Mouse (Mus musculus): ENCODE results near the gene Trappc12.

The Trappc12 gene

DNA sequence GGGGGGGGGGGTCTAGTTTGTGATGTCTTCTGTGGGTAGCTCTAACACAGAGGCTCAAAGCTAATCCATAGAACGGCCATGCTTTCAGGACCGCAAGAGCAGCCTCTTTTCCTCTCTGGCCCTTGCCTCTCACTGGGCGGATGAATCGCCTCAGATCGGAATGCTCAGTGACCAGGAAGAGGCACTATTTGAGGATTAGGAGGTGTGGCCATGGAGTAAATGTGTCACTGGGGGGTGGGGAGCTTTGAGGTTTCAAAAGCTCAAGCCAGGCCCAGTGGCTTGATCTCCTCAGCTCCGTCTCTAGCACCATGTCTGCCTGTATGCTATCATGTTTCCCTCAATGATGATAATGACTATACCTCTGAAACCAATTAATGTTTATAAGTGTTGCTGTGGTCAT is 61.3 kb downstream of the Trappc12 start:
- DNase-seq (ENCODE audit: low spot score in 2 of 2), result no peak

DNA sequence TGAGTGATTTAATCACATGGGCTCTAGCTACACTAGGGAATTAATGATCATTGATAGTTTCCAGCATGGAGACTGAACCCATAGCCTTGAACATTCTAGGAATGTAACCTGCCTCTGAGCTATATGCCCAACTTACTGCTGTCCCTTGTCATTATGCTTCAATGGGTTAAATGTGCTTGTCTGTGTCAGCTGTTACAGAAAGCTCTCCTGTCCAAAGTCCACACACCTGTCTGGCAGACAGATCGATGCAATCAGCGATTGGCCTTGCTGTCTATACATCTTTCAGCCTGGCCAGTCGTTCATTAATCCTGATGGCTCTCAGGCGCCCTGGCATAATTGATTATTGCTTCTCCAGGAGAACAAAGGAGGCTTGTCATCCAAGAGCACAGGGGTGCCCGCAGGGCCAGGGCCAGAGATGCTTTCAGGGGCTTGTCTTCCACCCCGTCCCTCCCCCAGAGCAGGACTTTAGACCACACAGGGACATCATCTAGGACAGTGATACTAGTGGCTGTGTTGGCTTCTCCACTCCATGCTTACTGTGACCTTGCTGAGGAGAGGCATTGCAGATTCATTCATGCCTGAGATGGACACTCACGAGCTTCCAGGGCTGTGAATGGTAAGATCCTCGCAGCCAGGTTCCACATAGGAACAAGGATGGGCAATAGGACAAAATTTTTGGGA is 63.9 kb downstream of the Trappc12 start:
- no peak for DNase-seq (ENCODE audit: low spot score in 2 of 2)

DNA sequence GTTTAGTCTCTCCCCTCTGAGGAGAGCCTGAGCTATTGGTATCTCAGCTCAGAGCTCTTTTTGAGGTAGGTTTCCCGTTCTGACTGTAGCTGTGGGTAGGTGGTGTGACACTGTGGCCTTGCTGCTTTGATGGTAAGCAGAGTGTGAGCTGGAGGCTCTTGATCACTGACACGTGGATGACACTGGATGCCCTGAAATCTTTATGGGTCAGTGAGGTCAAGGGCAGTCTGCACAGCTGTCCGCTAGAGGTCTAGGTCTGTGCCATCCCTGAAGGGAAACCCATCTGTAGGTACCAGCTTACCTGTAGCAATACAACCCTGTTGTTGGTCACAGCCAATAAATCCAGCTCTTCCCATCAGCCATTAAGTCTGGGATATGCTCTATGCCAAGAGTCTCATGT is 64.5 kb downstream of the Trappc12 start:
- no peak for DNase-seq (ENCODE audit: low spot score in 2 of 2)

DNA sequence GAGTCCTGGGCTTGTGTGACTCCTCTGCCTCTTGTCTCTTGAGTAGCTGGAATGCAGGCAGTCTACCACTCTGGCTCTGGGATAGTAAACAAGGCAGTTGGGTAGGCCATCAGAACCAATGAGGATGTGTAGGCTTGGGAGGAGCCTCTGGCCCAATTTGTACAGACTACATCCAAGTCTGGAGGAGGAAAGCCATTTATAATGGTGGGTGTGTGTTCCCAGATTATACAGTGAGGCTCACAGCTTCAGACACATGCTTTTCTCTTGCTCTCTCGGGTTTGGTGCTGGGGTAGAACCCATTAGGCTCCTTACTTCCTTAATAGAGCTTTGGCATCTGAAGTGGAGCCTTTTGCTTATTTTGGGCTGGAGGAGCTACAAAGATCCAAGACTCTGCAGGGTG is 65.6 kb downstream of the Trappc12 start:
- no peak for DNase-seq (ENCODE audit: low spot score in 2 of 2)

DNA sequence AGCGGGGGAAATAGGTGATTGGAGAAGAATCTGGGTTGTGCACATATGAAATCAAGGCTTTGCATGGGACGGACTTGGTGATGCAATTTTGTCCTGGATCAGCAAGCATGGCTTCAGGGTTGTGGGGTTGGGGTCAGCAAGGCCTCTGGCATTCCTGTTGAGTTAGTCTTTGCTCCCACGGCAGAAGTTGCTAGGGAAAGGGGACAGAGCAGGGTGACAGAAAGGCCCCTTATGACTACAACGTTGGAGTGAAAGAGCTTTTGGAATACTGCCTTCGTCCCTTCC is 74.4 kb downstream of the Trappc12 start:
- DNase-seq (ENCODE audit: low spot score in 2 of 2), result no peak

DNA sequence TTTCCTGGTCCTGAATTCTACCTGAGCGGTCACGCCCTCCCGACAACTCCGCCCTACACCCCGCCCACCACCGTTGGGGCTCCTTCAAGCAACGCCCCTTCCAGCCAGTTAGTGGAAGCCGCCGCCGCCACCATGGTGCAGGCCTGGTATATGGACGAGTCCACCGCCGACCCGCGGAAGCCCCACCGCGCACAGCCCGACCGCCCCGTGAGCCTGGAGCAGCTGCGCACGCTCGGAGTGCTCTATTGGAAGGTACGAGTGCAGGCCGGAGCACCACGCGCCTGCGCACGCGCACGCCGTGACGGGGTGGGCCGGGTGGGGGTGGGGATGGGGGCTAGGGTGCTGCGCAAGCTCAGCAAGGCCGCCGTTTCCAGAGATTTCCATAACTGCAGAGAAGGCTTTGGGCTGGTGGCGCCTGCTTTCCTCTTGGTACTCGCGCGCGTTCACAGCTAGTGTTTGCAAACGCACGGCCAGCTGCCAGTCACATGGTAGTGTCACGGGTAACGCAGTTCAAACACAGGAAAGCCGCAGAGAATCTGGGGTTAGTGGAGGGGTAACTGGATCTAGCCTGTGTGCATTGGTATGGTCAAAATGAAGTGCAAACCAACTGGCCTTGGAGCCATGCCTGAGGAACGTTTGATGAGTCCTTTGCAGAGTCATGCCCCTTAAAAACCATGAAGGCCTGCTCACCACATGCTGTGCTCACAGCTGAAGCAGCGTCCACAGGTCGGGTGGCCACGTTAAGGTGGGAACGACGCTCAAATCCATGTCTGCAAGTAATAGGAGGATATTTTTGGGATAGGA is 74.9 kb downstream of the Trappc12 start, which contains the start of gene Adi1:
TSS of gene Adi1 (plus strand) at position 111 of the 804 bp plus-strand sequence.
- DNase-seq (ENCODE audit: low spot score in 2 of 2), result peak; percentile 75 to 82

DNA sequence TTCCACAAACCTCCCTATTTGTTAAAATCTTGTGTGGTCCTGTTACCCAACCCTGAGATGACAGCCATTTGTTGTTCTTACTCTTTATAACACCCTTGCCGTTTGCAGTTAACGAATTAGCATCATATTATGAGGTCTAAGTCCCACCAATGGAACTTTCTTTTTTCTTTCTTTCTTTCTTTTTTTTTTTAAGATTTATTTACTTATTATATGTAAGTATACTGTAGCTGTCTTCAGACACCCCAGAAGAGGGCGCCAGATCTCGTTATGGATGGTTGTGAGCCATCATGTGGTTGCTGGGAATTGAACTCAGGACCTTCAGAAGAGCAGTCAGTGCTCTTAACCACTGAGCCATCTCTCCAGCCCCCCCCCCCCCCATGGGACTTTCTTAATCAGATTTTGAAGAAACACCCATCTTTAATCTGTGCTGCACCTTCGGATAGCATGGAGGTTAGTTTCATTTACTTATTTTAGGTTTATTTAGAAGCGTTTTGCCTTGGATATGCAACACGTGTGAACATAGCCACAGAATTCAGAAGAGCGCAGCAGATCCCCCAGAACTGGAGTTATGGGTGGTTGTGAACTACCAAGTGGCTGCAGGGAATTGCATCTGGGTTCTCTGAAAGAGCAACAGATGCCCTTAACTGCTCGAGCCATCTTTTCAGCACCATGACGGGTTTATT is 76.1 kb downstream of the Trappc12 start:
- no peak for DNase-seq (ENCODE audit: low spot score in 2 of 2)

DNA sequence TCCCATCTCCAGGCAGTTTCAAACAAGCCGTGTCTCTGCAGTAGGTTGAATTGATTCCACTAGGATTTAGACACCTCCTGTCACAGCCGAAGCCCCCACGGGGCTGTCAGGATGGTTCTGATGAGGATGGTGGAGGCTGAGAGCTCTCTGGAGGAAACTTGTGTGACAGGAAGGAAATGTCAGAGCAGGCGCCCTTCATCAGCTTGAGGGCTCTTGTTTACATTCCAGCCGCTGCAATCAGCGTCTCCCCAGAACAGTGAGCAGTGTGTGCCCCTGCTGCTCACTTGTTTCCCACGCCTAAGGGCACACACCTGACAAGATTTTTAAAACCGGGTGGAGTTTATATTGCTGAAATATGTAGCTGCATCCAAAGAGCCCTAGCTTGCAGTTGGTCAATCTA is 83.0 kb downstream of the Trappc12 start:
- DNase-seq (ENCODE audit: low spot score in 2 of 2), result no peak

DNA sequence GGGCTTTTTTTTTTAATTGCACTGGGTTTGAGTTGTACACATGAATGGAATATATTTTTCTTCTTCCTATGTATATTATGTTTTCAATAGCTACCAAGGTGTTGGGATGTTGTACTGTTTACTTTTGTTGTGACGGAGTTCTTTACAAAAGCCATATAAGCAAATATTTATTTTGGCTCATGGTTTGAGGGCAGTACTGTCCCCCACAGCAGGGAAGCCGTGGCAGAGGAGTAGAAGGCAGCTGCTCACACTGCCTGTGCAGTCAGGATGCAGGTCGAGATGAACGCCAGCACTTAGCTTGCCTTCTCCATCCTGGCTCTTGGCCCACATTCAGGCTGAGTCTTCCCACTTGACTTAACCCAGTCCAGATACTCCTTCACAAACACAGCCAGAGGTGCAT is 83.5 kb downstream of the Trappc12 start:
- no peak for DNase-seq (ENCODE audit: low spot score in 2 of 2)

DNA sequence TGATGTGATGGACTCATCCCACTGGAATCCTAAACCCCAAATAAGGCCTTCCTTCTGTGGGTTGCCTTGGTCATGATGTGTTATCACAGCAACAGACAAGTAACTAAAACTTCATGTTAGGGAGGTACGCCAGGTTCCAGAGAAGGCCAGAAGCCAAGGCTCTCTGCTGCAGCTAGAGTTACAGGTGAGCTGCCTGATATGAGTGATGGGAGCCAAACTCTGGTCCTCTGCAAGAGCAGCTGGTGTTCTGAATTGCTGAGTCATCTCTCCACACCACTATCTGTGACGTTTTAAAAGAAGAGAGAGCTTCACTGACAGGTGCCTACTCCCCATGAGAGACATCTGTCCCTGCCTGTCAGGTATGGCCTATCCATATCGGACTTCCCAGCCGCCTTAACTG is 87.6 kb downstream of the Trappc12 start:
- DNase-seq (ENCODE audit: low spot score in 2 of 2), result no peak

DNA sequence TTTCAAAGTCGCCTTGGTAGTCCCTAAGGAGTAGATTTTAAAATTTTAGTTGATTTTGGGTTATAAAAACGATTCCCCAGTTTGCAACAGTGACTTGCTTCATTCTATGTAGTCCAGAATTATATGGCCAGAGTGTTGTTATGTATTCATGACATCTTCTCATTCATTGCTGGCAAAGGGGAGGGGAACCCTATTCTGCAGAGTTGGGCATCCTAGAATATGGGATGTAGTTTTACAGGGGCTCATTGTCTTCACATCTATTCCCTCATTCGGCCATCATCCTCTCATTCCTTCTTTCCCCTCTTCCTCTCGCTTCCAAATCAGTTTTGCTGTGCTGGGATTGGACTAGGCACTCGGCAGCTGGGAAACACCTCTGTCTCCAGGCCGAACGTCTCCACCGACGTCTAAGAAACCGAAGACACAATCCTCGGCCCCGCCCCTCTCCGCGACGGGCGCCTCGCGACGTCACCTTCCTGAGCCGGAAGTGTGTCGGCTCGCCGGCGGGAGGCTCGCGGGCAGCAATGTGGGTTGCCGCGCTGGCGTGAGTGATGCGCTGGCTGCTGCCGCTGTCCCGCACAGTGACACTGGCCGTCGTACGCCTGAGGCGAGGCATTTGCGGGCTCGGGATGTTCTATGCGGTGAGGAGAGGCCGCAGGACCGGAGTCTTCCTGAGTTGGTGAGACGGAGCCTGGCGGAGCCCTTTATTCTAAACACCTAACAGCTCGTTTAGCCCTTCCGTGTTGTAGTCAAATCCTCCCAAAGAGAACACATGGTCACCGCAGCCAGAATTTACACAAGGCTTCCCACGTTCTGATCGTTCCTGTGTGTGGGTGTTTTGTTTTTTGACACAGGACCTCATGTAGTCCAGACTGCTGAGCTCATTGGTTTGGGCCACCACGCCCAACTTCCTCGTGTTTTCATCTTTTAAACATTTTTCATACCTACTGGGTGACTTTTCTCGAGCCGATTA is 100.8 kb downstream of the Trappc12 start, which contains the start of gene Rnaseh1:
TSS of gene Rnaseh1 (plus strand) at position 462 of the 970 bp plus-strand sequence.
- DNase-seq (ENCODE audit: low spot score in 2 of 2), result peak; percentile 84 to 90

Measured in urinary bladder, adult 18-20 months (tissue).